Mouse (Mus musculus): ENCODE data around the gene Cldn24. TPM values are rescaled to one million over a fixed set of nuclear protein-coding genes. Genes with fewer than 3 reads are reported as not detected.

Cldn24 gene
- total and polyA plus RNA-seq, 3 experiments = not detected

DNA sequence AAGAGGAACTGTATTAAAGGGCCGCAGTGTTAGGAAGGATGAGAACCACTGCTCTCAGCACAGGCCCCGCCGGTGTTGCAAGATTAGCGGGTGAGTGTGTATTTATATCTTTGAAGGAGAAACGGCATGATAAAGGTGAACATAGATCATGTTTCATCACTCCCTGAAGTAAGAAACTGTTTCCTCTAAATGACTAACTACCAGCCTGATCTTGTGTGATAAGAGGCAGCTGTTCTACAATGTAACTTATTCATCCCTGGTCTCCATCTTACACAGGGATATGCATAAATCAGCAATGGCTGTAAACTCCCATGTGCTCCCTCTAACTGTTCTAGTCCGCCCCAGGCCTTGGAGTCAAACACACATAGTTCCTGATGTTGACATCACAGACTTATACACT lies 22.5 kb upstream of the Cldn24 start:
- H3K27ac ChIP-seq (ENCODE audit: control insufficient read depth, low read depth, low read length) = no peak overlapping the region
- H3K36me3 ChIP-seq (ENCODE audit: control insufficient read depth in 1 of 2, insufficient read depth in 2 of 2, low read length in 2 of 2) = peaks cover 0 to 7% of the 10 kb centered on the region in 2 experiments; a peak in 2 of 4 replicates
- H3K79me2 ChIP-seq (ENCODE audit: control insufficient read depth, insufficient read depth, low read length, poor library complexity) = no peaks in the 10 kb centered on the region
- H3K9ac ChIP-seq (ENCODE audit: control insufficient read depth, low read depth, low read length, poor library complexity, severe bottlenecking) = no peak overlapping the region
- H3K27me3 ChIP-seq (ENCODE audit: control insufficient read depth in 1 of 2, insufficient read depth in 2 of 2, low read length in 2 of 2) = no peaks in the 10 kb centered on the region
- no peak overlapping the region for H3K4me3 ChIP-seq (ENCODE audit: control insufficient read depth in 1 of 2, insufficient read depth in 1 of 2, low read depth in 2 of 2, low read length in 2 of 2)
- peak; percentile 68 for DNase-seq (ENCODE audit: low read depth, low spot score)
- H3K4me1 ChIP-seq (ENCODE audit: control insufficient read depth in 1 of 2, insufficient read depth in 2 of 2, low read length in 2 of 2) = peaks cover 5 to 6% of the 10 kb centered on the region in 2 experiments
- no peaks in the 10 kb centered on the region for H3K9me3 ChIP-seq (replicated peaks; ENCODE audit: insufficient read depth, low read length)
- no peak for TF ChIP-seq CTCF (IDR thresholded peaks at IDR 0.05 in 2 of 3, conservative IDR thresholded peaks at IDR 0.05 in 1 of 3; ENCODE audit: control insufficient read depth in 1 of 3, insufficient read depth in 1 of 3, low read depth in 2 of 3, low read length in 3 of 3, poor library complexity in 1 of 3, severe bottlenecking in 1 of 3)
- peak; percentile 63 for TF ChIP-seq TCF12 (IDR thresholded peaks at IDR 0.05; ENCODE audit: low read depth, low read length)
- TF ChIP-seq TAL1 (IDR thresholded peaks at IDR 0.05; ENCODE audit: low read length) = no peak
- no peak for TF ChIP-seq POLR2AphosphoS5 (IDR thresholded peaks at IDR 0.05; ENCODE audit: borderline replicate concordance, low read depth, low read length)
- TF ChIP-seq SIN3A (IDR thresholded peaks at IDR 0.05; ENCODE audit: low read length) = peak; percentile 37; the same call in 1 of the 2 replicates
- no peak for TF ChIP-seq NRF1 (IDR thresholded peaks at IDR 0.05; ENCODE audit: insufficient read depth, low read depth, low read length, poor library complexity, severe bottlenecking)
- no peak for TF ChIP-seq USF1 (IDR thresholded peaks at IDR 0.05; ENCODE audit: low read depth, low read length)
- TF ChIP-seq TBP (IDR thresholded peaks at IDR 0.05; ENCODE audit: low read depth, low read length) = no peak
- no peak for TF ChIP-seq USF2 (IDR thresholded peaks at IDR 0.05; ENCODE audit: borderline replicate concordance in 1 of 2, insufficient read depth in 1 of 2, low read depth in 1 of 2, low read length in 2 of 2)
- no peak for TF ChIP-seq RCOR1 (IDR thresholded peaks at IDR 0.05; ENCODE audit: low read depth, low read length)
- TF ChIP-seq UBTF (IDR thresholded peaks at IDR 0.05; ENCODE audit: borderline replicate concordance, insufficient read depth, low read depth, low read length) = no peak
- TF ChIP-seq HCFC1 (IDR thresholded peaks at IDR 0.05; ENCODE audit: low read depth, low read length) = no peak
- TF ChIP-seq GATA1 (IDR thresholded peaks at IDR 0.05; ENCODE audit: low read depth, low read length) = peak; percentile 77
- no peak for TF ChIP-seq GABPA (IDR thresholded peaks at IDR 0.05; ENCODE audit: low read depth, low read length)
- 0 out of 2 replicates have a peak, but pooled peaks have one; percentile 24 for TF ChIP-seq KAT2A (conservative IDR thresholded peaks at IDR 0.05; ENCODE audit: low read depth, low read length)
- TF ChIP-seq ETS1 (IDR thresholded peaks at IDR 0.05; ENCODE audit: low read depth, low read length) = peak; percentile 82
- TF ChIP-seq E2F4 (IDR thresholded peaks at IDR 0.05; ENCODE audit: borderline replicate concordance, low read depth, low read length) = no peak
- no peak for TF ChIP-seq CHD2 (IDR thresholded peaks at IDR 0.05; ENCODE audit: low read length)
- TF ChIP-seq MYB (IDR thresholded peaks at IDR 0.05; ENCODE audit: low read depth, low read length) = peak; percentile 22; the same call in 1 of the 2 replicates
- TF ChIP-seq MXI1 (IDR thresholded peaks at IDR 0.05; ENCODE audit: low read depth, low read length) = no peak
- TF ChIP-seq EP300 (IDR thresholded peaks at IDR 0.05; ENCODE audit: low read depth in 1 of 2, low read length in 2 of 2) = peak; percentile 67 to 70
- TF ChIP-seq RAD21 (IDR thresholded peaks at IDR 0.05; ENCODE audit: low read depth, low read length) = no peak
- TF ChIP-seq ZMIZ1 (IDR thresholded peaks at IDR 0.05; ENCODE audit: low read depth, low read length) = no peak
- TF ChIP-seq ZNF384 (IDR thresholded peaks at IDR 0.05; ENCODE audit: low read depth, low read length) = no peak
- TF ChIP-seq ELF1 (IDR thresholded peaks at IDR 0.05; ENCODE audit: low read depth, low read length) = no peak
- TF ChIP-seq POLR2AphosphoS2 (IDR thresholded peaks at IDR 0.05; ENCODE audit: low read length) = no peak
- TF ChIP-seq BHLHE40 (IDR thresholded peaks at IDR 0.05; ENCODE audit: borderline replicate concordance, low read depth, low read length) = no peak
- no peak for TF ChIP-seq ZC3H11A (IDR thresholded peaks at IDR 0.05; ENCODE audit: low read depth, low read length)
- TF ChIP-seq MYC (IDR thresholded peaks at IDR 0.05; ENCODE audit: low read depth, low read length) = peak; percentile 39; the same call in 1 of the 2 replicates
- no peak for TF ChIP-seq MAZ (IDR thresholded peaks at IDR 0.05; ENCODE audit: low read depth, low read length)
- TF ChIP-seq ZKSCAN1 (IDR thresholded peaks at IDR 0.05; ENCODE audit: low read depth, low read length) = no peak
- TF ChIP-seq JUND (IDR thresholded peaks at IDR 0.05; ENCODE audit: low read depth, low read length) = no peak
- peak; percentile 40; the same call in 1 of the 2 replicates for TF ChIP-seq MAX (IDR thresholded peaks at IDR 0.05; ENCODE audit: low read length)
- TF ChIP-seq SMC3 (IDR thresholded peaks at IDR 0.05; ENCODE audit: low read depth, low read length) = no peak
- TF ChIP-seq CHD1 (IDR thresholded peaks at IDR 0.05; ENCODE audit: low read depth, low read length) = no peak
- TF ChIP-seq MEF2A (IDR thresholded peaks at IDR 0.05; ENCODE audit: extremely low read depth, insufficient replicate concordance, low read depth, low read length, poor library complexity, severe bottlenecking) = peak; percentile 54; the same call in 1 of the 2 replicates
- no peak for TF ChIP-seq POLR2A (IDR thresholded peaks at IDR 0.05; ENCODE audit: control insufficient read depth in 1 of 2, insufficient read depth in 1 of 2, low read depth in 1 of 2, low read length in 2 of 2, poor library complexity in 1 of 2)
- TF ChIP-seq NELFE (IDR thresholded peaks at IDR 0.05; ENCODE audit: low read depth, low read length) = no peak
